Mouse (Mus musculus) ovary, postnatal 14 days (tissue): ENCODE measurements around the gene Smarcd3.

Source experiments
- DNase-seq: peaks from one replicate; pipeline ENCODE4 v3.0.0; 2022; ENCODE audit warnings: low spot score

Smarcd3 gene

DNA sequence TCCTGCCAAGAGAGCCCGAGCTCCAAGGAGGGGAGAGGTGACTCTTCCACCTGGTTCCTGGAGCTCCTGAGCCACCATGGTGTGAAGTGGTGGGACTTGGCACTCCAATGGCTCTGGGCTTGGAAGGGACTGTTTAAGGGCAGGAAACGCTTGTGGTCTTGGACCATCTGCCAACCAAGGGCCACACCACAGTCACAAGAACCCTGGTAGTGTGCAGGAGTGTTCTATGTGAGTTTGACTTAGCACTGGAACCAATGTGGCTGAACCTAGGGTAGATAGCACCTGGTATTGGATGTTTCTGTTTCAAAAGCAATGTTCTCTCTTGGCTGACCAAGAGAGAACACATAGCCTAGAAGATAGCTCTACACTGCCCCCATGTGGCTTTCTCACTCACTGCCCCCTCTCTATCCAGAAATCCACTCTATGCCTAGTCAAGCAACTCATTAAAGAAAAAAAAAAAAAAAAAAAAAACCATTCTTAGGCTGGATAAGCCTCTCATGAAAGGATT lies 26.9 kb downstream of the Smarcd3 start:
- peak; percentile 74 for DNase-seq

- DNase-seq = no peak
Observed at GRCm38 (mm10) chr5:24596519-24597171, 27.6 kb downstream of the Smarcd3 start.

GRCm38 (mm10) chr5:24595786-24596380 lies 28.3 kb downstream of the Smarcd3 start:
- no peak for DNase-seq

DNA sequence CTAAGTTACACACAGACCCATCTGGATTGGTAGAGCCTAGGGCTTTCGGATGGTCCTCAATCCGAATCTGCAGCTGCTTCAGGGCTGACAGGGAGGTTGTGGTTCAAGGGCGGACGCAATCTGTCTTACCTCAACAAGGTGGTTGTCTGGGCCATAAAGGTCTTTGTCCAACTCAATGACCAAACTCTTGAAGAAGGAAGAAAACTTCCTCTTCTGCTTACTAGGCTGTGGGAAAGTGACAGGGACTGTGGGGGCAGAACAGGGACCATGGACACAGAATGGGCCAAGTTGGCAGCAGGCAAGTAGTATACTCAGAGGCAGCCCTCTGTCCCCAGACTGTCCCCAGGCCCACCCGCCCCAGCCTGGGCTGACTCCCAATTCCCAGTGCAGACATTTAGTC lies 28.9 kb downstream of the Smarcd3 start:
- DNase-seq = no peak

- no peak for DNase-seq
Observed at GRCm38 (mm10) chr5:24594346-24594745, 29.9 kb downstream of the Smarcd3 start.

DNA sequence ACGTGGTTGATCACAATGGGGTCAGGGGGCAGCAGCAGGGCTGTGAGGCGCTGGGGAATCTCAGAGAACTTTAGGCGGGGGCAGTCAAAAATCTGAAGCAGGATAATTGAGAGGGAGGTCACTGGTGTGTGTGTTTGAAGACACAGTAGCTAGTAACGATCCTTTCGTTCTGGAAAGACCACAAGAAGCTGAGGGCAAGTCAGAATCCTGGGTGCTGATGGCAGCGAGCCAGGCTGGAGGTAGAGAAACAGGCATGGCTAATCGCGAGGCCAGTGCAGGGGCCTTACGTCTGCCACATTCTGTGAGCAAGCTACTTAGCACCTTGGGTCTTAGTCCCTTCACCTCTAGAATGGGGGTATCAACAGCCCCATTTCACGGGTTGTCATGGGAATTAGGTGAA lies 30.3 kb downstream of the Smarcd3 start:
- DNase-seq = no peak

- no peak for DNase-seq
Observed at GRCm38 (mm10) chr5:24593230-24593629, 31.0 kb downstream of the Smarcd3 start.

GRCm38 (mm10) chr5:24592471-24593160 lies 31.6 kb downstream of the Smarcd3 start:
- no peak for DNase-seq

DNA sequence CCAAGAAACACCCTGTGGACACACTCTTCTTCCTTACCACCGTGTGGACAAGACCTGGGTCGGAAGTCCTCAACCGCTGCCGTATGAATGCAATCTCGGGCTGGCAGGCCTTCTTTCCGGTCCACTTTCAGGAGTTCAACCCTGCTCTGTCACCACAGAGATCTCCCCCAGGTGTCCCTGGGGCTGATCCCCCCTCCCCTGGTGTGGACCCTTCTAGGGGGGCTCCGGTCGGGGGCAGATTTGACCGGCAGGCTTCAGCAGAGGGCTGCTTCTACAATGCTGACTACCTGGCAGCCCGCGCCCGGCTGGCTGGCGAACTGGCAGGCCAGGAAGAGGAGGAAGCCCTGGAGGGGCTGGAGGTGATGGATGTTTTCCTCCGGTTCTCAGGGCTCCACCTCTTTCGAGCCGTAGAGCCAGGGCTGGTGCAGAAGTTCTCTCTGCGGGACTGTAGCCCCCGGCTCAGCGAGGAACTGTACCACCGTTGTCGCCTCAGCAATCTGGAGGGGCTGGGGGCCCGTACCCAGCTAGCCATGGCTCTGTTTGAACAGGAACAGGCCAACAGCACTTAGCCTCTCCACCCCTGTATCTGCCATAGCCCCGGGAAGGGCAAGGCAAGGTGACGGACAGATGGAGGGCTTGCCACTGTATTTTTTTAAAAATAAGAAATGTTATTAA lies 32.3 kb downstream of the Smarcd3 start:
- no peak for DNase-seq

- no peak for DNase-seq
Observed at GRCm38 (mm10) chr5:24591268-24591721, 32.9 kb downstream of the Smarcd3 start.

DNA sequence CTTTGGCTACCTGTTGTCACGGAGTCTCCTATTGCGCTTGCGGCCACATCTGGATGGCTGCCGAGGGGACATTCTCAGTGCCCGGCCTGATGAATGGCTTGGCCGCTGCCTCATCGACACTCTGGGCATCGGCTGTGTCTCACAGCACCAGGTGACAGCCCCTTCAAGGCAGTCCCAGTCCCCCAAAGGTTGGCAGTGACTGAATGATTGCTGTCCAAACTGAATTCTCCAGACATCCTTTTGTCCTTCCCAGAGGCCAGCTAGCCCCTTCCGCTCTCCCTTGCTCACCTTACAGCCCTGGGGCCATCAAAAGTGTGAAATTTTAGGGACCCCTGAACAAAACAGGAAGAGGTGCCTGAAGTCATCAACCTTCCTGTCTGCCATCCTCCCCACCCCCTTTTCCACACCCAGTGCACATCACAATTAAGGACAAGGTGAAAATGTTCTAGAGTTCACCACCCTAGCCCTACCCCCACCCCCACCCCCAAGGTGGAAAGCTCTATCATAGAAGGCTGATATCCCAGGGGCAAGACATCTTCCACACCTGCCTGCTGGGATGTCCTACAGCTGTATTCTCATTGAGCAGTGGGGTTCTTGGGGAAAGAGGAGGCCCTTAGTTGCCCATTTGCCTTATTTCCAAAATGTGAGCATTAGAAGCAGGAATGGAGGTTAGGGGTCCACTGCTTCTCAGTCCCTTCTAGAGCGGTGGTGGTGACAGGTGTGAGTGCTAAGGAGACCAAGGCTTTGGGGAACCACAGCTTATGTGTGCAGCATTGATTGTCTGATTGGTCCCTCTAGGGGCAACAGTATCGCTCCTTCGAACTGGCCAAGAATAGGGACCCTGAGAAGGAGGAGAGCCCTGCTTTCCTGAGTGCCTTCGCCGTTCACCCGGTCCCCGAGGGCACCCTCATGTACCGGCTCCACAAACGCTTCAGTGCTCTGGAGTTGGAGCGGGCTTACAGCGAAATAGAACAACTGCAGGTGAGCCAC lies 34.4 kb downstream of the Smarcd3 start:
- no peak for DNase-seq

DNA sequence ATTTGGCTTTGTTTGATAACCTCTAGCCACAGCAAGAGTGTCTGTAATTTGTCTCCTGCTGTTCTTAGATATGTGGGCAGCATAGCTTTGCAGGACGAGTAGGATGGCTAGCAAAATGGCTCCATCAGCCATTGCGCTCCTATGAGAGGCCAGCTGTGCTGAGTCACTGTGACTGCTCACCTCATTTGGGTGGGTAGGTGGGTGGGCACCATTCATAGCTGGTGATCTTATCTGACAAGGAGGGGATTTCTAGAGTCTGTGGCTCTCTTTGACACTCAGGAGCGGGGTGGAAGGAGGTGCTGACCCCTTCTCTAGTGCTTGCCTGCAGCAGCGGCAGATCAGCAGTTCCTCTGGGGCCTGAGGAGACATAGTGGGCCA lies 37.0 kb downstream of the Smarcd3 start:
- no peak for DNase-seq

DNA sequence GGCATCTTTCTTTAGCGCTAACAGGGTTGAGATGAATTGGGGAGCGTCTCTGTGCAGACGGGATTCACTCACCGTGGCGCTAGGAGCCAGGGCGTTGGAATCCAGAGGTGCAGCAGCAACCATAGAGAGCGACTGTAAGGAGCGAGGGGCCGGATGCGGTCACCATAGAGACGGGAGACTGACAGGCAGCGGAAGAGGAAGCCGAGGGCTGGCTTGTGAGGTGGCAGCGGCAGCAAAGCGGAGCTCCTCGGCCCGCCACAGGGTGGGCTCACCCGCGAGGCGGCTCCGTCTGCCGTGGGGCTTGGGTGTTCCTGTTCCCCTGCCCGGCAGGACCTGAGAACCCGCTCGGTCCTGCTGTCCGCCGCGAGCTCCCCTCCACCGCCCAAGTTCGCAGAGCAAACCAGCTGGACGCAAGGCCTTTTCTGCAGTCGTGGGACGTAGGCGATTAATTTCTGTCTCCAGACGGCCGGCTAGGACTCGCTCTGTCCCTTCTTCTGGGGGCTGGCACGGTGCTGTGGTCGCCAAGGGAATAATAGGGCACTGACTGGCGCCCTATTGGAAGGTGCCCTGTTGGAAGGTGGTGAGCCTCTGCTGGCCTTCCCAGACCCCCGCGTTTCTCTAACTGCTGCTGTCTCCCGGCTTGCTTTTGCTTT lies 37.5 kb downstream of the Smarcd3 start, which contains the start of gene Chpf2:
TSS of gene Chpf2 (plus strand) at position 195 of the 653 bp plus-strand sequence.
- peak; percentile 58 for DNase-seq

GRCm38 (mm10) chr5:24586106-24586505 lies 38.1 kb downstream of the Smarcd3 start:
- DNase-seq = no peak

DNA sequence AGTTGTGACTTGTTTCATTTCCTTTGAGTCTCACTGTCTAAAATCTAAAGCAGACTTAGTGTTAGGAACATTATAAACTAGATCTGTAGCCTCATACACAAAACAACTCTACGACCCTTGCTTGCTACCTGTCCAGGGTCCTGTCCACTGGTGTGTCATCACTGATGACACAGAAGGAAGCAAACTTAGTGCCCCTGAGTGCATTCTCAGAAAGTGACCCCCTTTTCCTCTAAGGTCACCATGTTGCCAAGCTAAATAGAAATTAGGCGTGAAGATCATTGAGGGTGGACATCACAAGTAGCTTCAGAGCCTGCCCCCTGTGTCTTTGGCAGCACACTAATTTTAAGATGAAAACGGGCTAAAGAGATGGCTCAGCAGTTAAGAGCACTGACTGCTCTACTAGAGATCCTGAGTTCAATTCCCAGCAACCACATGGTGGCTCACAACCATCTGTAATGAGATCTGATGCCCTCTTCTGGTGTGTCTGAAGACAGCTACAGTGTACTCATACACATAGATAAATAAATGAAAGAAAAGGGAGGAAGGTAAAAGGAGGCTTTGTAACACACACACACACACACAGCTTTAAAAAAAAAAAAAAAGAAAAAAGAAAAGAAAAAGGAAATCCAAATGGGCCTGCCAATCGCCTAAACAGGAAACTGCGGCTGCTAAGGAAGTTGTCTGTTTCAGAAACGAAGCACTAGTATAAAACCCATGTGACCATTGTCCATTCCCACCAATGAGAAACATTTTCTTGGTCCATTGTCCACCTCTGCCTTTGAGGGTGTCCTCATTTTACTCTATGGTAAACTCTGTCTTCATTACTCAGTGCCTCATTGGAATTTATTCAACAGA lies 45.9 kb downstream of the Smarcd3 start:
- DNase-seq = no peak

GRCm38 (mm10) chr5:24577183-24577929 lies 46.9 kb downstream of the Smarcd3 start, which contains the start of gene Abcf2:
Abcf2 (minus strand) TSS chr5:24577467.
- DNase-seq = peak; percentile 100

DNA sequence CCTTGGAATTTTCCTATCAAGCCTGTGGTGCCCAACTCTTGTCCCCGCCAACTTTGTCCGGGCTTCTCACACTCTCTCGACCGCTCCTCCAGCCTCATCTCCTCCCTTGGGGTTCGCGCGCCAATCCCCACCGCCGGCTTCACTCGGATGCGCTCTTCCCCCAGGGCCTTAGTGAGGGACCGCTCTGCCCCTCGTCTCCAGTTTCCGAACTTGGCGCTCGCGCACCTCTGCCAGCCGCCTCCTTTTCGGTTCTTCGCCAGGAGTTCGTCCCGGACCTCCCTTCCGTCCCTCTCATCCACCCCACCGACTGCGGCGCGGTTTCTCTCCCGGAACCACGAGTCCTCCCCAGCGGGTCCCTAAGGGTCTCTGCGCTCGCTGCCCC lies 47.4 kb downstream of the Smarcd3 start:
- DNase-seq = no peak

DNA sequence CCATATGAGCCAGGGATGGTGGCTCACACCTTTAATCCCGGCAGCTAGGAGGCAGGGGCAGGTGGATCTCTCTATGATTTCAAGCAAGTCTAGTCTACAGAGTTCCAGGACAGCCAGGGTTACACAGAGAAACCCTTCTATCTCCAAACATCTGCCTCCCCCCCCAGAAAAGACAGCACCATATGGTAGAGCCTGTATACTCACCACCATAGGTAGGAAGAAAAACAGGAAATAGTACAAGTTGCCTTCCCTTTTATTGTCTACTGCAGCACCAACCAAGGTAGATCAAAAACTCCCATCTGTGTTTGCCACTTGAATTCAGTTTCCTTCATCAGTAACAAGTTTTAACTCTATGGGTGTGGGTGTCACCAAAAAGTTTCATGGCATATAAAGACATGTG lies 48.3 kb downstream of the Smarcd3 start:
- no peak for DNase-seq

- no peak for DNase-seq
Observed at GRCm38 (mm10) chr5:24556709-24557108, 67.5 kb downstream of the Smarcd3 start, which contains the start of gene 4931409K22Rik. 4931409K22Rik (minus strand) TSS chr5:24556809.
